Mouse (Mus musculus): ENCODE measurements around the gene Sh3pxd2b.

DNA sequence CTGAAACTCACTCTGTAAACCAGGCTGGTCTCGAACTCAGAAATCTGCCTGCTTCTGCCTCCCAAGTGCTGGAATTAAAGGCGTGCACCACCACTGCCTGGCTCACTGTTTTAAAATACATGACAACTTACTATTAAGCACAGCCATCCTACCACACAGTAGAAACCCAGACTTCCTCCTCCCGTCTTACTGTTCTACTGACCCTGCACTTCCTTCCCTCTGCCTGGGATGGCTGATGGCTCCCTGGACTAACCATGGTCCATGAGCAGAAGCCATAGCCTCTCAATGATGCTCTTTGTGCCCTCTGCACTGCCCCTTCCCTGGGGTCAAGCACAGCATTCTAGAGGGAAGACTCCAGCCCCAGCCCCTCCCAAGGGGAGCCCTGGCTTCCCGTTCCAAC is 17.9 kb downstream of the Sh3pxd2b start:
- TF ChIP-seq CTCF (IDR thresholded peaks at IDR 0.05; ENCODE audit: low read depth) (no peak), EP300 (IDR thresholded peaks at IDR 0.05; ENCODE audit: low read depth) (no peak)
